Mouse (Mus musculus): Measurements from ENCODE around the gene Selenow.

Selenow gene

DNA sequence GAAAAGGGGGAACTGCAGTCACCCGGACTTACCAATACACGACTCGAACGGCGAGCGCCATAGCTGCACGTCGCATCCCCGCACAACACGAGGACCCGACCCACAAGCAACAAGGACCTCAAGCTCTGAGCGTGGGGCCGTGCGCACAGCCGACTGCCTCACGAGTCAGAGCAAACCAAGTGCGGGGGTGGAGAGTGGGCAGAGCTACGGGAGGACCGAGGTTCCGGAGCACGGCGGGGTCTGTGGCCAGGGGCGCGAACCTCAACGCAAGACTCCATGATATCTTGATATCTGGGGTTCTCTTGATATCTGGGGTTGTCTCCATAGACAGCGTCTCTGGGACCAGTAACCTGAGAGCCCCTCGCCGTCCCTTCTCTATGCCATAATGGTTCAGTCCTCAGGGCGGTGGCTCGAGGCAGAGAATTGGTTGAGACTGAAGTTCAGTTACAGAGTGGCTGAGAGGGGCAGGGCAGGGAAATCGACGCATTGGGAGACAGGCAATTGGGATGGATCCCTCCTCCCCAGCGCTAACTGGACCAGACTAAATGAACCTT is at the start of gene Selenow:
Gene Selenow (minus strand): TSS at position 183 of the 554 bp plus-strand sequence.
- DNase-seq (ENCODE audit: low spot score), result peak; percentile 90

DNA sequence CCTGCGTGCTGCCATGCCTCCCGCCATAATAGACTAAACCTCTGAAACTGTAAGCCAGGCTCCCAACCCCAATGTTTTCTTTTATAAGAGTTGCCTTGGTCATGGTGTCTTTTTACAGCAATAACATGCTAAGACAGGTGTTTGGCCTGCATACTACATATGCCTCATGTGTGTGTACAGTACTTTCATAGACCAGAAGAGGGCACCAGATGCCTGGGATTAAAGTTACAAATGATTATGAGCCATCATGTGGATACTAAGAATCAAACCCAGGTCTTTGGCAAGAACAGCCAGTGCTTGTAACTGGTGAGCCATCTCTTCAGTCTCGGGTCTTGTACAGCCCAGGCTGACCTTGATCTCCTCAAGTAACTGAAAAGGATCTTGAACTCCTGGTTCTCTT is 47.5 kb upstream of the Selenow start:
- DNase-seq (ENCODE audit: low spot score), result no peak

DNA sequence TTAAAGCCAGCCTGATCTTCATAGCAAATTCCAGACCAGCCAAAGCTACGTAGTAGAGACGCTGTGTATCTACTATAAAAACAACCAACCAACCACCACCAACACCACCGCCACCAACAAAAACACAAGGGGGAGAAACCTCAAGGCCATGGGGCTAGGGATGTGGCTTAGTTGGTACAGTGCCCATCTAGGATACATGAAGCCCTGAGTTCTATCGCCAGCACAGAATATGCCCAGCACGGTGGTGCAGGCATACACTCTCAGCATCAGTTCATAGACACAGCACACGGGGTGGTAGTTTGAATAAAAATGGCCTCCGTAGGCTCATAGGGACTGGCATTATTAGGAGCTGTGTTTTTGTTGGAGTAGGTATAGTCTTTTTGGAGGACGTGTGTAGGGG is 46.1 kb upstream of the Selenow start:
- DNase-seq (ENCODE audit: low spot score), result no peak

DNA sequence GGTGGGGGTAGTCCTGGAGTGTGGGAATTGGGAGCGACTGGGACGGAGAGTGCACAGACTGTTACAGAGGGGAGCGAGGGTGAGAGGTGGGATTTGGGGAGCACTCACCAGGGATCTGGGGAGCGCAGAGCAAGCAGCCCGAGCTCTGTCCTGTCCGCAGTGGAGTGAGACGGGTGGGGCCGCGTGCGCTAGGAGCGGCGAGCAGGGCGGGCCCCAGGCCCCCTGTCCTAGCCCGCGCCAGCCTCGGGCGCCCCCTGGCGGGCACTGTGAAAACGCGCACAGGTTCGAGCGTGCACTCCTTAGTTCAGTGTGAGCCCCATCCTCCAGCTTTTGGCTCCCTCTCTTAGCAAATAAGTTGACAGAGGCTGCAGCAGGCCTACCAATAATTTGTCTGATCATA is 45.1 kb upstream of the Selenow start, which contains the start of gene Ehd2:
Gene Ehd2 (minus strand): TSS at position 256 of the 400 bp plus-strand sequence.
- DNase-seq (ENCODE audit: low spot score), result peak; percentile 87

DNA sequence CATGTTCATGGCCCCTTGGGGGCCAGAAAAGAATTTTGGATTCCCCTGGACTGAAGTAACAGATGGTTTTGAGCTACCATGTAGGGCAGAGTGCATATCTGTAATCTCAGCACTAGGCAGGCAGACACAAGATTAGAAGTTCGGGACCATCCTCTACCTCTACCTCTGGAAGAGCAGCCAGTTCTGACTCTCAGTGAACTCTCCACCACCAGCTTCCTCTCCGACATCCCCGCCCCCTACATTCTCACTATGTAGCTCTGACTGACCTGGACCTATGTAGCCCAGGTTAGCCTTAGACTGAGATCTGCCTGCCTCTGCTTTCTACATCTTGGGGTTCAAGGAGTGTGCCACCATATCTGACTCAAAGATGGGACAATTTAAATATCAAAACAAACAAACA is 44.3 kb upstream of the Selenow start:
- DNase-seq (ENCODE audit: low spot score), result no peak

DNA sequence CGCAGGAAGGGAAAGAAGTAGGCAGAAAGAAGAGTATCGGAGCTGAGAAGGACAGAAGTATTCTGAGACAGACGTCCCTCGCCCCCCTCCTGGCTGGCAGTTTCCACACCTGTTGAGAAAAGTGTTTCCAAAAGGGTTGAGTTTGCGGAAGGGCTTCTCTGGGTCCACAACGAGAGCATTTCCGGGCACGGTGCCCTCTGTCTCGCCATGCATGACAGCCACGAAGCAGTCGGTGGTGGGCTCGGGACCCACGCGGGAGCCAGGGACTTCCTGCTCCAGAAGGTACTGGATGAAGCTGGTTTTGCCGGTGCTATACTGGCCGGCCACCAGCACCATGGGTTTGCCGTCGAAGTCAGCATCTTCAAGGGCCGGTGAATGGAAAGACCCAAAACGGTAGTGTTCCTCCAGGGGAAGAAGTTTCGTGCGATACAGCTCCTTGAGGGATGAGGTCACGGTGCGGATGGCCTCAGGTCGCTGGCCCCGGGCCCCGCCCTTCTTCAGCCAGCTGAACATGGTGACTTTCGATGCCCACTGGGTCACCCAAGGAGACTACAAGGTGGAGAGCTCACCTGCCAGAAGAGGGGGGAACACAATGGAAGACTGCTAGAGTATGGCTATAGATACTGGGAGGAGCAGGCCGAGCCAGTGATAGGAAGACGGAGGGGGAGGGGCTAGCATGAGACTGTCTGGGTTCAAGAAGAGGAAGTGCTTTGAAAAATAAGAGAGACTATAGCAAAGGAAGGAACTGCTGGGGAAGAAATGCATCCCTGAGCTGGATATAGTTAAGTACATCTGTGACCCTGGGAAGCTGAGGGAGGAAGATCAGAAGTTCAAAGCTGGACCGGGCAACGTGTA is 41.8 kb upstream of the Selenow start:
- DNase-seq (ENCODE audit: low spot score), result no peak

DNA sequence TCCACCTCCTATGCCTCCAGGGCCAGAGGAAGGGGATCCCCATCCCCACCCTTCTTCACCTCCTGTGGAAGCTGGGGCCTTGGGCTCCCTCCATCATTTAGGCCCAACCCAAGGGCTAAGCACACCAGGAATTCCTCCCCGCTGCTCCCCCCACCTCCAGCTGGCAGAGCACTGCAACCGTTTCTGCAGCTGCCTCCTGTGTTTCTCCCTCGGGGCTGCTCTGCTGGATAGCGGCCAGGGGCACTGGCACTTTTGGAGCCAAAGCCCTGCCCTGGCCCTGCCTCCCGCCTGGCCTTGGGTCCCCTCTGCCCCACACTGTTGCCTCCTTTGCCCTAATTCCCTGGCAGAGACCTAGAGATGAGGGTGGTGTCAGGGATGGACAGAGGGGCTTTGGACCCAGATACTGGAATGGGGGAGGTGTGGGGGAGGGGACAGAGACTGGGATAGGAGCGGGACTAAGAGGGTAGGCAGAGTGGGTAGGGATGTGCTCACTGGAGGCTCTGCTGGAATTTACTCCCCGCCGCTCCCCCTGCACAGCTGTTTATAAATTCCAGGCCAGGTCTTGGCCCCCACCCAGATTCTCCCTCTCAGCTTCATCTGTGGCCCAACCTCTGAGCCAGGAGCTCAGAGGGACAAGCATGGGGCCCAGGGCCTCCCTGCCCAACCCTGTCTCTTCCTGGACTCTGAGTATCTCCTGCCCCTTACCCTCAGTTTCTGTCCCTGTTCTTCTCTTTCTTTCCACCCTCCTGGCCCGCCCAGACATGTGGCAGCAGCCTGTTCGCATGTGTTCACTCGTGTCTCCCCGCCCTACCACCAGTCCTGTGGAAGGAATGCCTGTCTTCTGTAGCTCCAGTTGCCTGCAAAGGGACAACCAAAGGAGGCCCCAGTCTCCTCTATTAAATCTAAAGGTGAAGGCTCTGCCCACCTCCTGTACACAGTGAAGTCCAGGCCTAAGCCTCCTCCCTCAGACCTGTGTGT is 40.4 kb upstream of the Selenow start:
- peak; percentile 89 for DNase-seq (ENCODE audit: low spot score)

DNA sequence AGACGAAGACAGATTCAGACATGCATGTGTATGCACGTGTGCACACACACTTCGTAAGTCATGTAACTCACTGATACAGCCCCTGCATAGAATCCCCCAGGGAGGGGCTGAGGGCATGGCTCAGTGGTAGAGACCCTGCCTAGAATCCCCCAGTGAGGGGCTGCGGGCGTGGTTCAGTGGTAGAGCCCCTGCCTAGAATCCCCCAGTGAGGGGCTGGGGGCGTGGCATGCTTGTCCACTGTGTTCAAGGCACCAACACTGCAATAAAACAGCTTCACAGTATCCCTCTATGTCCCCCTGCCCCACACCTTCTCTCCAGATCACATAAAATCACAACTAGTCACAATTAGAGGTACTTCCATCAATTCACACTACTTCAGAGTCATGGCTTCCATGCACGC is 39.6 kb upstream of the Selenow start:
- DNase-seq (ENCODE audit: low spot score), result no peak

DNA sequence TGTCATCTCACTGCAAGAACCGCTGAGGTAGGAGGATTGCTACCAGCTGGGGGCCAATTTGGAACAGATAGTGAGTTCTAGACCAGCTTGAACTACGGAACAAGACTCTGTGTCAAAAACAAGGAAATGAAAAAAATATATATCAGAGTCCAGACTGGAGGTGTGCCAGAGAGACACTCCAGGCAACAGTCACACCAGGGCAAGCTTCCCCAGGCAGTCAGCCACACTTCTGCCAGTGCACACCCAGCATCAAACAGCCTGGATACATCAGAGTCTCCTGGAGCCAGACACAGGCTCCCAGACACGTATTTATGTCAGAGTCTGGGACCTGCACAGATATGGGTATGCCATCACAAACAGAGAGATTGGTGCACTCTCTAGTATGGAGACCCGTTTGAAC is 39.0 kb upstream of the Selenow start:
- peak; percentile 28 for DNase-seq (ENCODE audit: low spot score)

DNA sequence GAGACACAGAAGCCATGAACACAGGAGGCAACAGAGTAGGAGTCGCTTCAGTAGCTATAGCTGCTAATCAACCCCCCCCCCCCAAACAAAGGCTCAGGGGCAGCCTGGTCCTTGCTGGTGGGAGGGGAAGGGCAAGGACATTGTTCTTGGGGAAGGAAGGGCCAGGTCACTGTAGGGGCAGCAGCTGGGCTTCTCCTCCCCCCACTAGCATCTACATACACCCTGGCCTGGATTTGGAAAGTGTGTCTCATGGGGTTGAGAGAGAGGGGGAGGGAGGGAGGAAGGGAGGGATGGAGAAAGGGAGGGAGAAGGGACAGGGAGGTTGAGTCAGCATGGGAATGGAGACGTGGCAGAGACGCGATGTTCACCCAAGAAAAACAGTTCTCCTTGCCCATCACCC is 38.5 kb upstream of the Selenow start:
- DNase-seq (ENCODE audit: low spot score), result no peak

DNA sequence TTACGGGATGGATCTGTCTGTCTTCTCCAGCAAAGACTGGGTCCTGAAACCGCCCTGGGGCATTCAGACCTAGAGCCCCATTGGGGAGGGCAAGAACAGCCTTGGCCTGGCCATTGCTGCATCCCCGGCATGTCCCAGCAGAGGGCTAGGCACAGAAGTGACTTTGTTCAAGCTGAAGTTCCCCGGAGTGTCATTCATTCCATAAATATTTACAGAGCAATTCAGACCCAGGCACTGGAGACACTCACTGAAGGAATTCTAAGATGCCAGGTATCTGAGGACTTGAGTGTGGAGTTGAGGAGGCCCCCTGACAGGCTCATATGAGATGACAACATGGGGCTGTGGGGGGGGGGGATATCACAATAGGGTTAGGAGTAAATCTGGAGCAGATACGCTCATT is 33.9 kb upstream of the Selenow start:
- DNase-seq (ENCODE audit: low spot score), result peak; percentile 70

DNA sequence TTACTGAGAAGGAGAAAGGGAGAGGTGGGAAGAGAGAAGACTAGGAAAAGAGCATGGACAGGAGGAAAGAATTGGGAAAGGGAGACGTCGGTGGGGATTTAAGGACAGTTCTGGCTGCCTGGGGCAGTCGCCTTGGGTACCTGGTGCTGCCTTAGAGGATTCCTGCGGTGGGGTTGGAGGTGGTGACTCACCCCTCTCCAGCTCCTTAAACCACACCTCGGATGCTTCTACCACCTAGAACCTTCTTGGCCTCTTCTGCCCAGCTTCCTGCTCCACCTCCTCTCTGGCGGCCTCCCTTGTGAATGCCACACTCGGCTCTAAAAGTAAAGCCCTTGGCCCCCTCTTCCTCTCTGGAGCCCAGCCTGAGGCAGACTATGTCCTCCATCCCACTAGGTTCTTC is 33.3 kb upstream of the Selenow start:
- peak; percentile 74 for DNase-seq (ENCODE audit: low spot score)

DNA sequence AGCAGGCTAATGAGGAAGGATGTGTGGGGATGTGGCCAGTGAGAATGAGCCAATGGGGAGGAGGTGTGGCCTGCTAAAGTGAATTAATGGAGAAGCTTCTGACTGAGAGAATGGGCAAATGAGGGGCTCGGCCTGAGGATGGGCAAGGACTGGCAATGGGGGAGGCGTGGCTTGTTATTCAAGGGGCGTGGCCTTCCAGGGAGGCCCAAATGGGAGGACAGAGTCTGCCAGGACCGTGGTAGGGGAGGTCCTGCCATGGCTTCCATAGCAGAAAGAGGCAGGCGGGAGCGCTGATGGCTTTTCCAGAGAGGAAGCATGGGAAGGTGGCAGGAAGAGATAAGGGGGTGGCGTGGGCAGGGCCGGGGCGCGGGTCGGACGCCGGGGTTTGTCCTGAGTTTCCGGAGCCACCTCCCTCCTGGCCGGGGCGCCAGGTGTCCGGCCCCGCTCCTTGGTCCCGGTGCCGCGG is 32.8 kb upstream of the Selenow start:
- DNase-seq (ENCODE audit: low spot score), result peak; percentile 85

DNA sequence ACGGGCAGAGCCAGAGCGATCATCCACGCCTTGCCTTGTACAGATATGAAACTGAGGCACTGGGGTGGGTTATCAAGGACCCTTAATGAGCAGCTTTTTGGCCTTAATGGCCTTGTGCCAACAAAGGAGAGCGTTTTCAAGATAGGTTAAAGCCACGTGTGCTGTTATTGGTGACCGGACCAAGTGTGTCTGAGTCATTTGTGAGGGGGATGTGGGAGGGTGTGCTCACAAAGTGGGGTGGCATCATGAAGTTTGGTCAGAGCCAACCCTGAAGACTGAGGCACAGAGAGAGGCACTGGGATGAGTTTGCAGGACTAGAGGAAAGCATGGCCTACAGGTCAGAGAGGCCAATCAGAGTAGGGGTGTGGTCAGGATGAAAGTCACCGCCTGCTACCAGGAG is 32.2 kb upstream of the Selenow start:
- DNase-seq (ENCODE audit: low spot score), result no peak

DNA sequence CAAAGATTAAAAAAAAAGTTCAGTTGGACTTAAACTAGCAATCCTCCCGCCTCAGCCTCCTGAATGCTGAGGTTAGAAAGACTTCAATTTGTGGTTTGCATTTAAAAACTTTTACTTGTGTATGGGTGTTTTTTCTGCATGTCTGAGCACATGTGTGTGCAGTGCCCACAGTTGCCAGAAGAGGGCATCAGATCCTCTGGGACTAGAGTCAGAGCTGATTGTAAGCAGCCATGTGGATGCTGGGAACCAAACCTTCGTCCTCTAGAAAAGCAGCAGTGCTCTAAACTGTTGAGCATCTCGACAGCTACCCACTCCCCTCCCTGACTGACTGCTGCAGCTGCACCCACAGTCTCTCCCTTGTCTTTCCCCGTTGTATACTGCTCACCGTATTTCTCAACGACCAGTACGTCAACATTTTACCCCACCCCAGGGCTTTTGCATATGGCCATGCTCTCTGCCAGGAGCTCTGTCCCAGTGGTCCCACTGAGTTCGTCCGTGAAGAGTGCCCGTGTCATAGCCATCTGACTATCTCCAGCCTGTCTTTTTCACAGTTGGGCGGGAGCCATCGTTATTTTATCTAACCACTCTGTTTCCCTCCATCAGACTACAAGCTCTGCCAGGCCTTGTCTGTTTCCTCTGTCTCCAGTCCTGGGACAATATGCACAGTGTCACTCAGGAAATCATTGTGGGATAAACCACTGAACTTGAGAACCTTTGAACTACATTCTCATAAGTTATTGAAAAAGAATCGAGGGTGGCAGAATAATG is 31.3 kb upstream of the Selenow start:
- no peak for DNase-seq (ENCODE audit: low spot score)

DNA sequence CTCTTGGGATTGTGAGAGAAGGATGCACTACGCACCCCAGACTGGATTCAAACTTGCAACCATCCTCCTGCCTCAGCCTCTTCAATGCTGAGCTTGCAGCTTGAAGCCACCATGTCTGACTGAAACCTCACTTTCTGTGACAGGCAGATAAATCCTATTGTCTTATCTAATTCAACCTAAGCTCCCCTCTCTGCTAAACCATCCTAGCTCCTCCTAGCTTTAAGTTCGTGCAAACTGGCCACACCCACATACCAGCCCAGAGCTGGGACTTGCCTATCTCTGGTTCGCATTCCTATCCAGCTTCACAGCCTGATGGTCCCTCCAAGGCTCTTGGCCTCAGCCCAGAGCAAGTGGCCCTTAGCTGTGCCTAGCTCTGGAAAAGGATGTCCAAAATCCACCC is 30.2 kb upstream of the Selenow start:
- no peak for DNase-seq (ENCODE audit: low spot score)

DNA sequence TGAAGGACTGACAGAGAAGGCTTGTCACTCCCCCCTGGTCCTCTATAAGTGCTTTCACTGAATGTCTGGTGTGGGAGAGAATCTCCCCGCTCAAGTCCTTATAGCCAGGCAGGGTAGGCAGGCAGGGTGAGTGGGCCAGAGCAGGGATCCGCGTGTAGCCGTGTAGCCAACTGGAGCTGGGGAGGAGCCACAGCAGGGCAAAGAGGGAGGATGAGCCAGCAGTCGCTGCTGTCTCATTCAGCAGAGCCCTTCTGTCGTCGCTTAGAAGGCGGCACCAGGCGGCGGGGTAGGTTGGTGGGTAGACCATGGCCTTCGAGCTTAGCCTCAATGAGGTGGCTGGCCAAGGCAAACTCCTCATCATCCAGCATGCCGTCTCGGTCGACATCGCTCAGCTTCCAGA is 27.8 kb upstream of the Selenow start:
- DNase-seq (ENCODE audit: low spot score), result no peak

DNA sequence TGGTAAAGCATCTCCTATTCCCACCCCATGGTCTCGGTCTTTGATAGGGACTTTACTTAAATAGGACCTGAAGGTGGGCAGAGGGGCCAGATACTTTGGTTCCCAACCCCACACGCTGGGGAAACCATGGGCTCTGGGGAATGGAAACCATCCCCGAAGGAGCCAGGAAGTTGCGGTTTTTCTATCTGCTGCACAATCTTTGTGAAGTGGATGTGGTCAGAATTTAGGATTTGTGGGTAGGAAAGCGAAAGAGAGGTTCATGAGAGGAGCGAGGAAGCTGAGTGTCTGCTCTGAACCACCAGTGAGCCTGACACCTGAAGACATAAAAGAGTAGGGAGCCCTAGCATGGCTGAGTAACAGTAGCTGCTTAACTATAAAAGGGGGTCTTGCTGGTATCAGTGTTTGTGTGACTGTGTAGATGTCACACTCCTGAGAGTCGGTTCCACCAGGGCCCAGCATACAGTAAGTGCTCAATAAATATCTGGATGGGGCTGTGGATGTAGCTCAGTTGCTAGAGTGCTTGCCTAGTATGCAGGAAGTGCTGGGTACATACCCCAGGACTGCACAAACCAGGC is 27.1 kb upstream of the Selenow start:
- no peak for DNase-seq (ENCODE audit: low spot score)

DNA sequence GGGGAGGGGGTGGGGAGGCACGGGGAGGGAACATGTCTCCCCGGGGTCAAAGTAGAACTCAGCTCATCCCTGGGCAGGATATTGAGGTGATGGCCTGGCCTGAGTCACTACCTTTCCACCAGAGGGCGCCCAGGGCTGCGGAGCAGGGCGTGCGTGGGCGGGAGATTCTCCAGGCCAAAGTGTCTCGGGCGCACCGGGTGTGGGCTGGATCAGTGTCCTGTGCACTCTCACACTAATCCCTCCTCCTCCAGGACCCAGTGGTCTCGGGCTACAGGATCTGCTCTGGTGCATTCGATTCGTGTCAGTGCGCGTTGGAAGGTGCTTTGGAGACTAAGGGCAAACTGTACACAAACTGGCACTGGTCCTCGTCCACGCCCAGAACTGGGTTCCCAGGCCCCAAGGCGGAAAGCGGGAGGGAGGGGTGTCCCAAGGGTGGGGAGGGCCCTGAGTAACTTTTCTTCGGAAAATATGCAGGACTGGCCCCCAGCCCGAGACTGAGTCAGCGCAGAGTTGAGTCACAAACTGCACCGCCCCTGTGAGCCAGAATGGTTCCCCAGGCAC is 26.3 kb upstream of the Selenow start:
- DNase-seq (ENCODE audit: low spot score), result peak; percentile 88

DNA sequence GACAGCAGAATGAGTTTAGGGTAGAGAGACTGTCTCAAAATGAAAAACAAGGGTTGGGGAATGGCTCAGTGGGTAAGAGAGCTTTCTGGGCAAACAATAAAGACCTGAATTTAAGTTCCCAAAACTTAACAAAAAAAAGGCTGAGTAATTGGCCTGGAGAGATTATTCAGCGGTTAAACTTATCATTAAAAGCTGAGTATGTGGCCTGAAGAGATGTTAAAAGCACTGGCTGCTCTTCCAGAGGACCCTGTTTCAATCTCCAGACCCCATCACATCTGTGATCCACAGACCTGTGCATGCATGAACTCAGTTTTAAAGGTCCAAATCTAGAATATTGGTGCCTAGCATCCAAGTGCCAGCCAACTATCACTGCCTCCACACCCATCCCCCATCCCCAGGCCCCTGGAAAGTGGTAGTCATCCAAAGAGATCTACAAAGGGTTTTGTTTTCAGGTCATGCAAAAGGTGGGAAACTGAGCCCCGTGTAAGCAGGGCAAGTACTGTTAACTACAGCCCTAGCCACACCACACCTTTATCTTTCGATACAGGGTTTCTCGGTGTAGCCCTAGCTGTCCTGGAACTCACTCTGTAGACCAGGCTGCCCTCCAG is 25.6 kb upstream of the Selenow start:
- DNase-seq (ENCODE audit: low spot score), result no peak

Data from lung, postnatal 25 days (tissue).